Mouse (Mus musculus) effector memory CD4-positive, alpha-beta T cell, adult 7 months (primary cell): ENCODE results near the gene Trmt44. TPM values are rescaled to one million over a fixed set of nuclear protein-coding genes. Genes with fewer than 3 reads are reported as not detected.

Experiments
- polyA plus RNA-seq: library from polyadenylated mRNA; unstranded; fragments of 100-300 nt; shearing (Covaris generic); gene quantifications from one replicate; pipeline ENCODE4 v1.2.1, GENCODE M21; 2017

Trmt44 gene
- 2.9 TPM for polyA plus RNA-seq

GRCm38 (mm10) chr5:35574653-35575599 lies at the start of gene Trmt44:
Gene Trmt44, minus strand, starts transcription at chr5:35575070.

DNA sequence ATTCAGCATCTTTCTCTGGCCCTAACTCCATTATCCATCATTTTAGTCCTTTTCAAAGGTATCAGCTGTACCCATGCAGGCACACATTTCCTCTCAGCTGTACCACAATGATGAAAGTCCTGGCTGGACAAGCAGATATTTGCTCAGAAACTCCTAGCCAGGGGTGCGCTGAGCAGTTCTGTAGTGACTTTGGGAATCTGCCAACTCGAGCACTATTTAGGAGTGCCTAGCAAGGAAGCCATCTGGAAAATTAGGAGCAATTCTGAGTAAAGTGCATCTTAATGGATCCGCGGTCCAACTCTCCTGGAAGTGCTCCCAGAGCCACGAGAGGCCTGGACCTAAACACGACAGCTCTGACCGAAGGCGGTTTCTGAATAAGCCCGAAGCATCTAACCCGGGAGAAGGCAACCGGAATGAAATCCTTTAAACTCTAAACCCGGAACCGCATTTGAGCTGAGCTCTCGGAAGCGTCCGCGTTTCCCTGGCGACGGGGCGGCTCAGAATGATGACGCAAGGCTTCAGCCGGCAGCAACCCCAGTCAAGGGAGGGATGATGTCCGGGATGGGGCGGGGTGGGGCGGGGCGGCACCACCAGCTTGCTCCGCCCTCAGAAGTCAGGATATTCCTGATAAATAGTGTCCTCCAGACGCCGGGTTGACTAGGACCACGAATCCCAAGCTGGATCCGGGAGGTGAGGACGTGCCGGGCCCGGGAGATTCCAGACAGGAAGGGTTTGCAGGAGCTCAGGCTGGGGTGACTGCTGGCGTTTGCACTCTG lies 7.8 kb upstream of the Trmt44 start, which contains the start of gene Acox3:
Gene Acox3 (plus strand): TSS at position 596 of the 776 bp plus-strand sequence.

GRCm38 (mm10) chr5:35525469-35526123 lies 49.3 kb downstream of the Trmt44 start, which contains the start of gene Cpz:
Gene Cpz, minus strand, starts transcription at chr5:35525698.

Other genes starting within 250 kb of the Trmt44 start
- gene Hmx1, start 186.0 kb downstream of the Trmt44 start, polyA plus RNA-seq: not detected
- gene Cpz, start 49.4 kb downstream of the Trmt44 start, polyA plus RNA-seq: not detected
- gene Acox3, start 8.0 kb upstream of the Trmt44 start, polyA plus RNA-seq: 32.6 TPM
- gene Htra3, start 104.7 kb upstream of the Trmt44 start, polyA plus RNA-seq: 0.20 TPM
- 0.22 TPM for gene Sh3tc1, start 164.9 kb upstream of the Trmt44 start, polyA plus RNA-seq
- 6.0 TPM for gene Ablim2, start 182.8 kb upstream of the Trmt44 start, polyA plus RNA-seq